Comparison of ENCODE assay signal across 30 mouse cellular contexts in the genomic region with DNA sequence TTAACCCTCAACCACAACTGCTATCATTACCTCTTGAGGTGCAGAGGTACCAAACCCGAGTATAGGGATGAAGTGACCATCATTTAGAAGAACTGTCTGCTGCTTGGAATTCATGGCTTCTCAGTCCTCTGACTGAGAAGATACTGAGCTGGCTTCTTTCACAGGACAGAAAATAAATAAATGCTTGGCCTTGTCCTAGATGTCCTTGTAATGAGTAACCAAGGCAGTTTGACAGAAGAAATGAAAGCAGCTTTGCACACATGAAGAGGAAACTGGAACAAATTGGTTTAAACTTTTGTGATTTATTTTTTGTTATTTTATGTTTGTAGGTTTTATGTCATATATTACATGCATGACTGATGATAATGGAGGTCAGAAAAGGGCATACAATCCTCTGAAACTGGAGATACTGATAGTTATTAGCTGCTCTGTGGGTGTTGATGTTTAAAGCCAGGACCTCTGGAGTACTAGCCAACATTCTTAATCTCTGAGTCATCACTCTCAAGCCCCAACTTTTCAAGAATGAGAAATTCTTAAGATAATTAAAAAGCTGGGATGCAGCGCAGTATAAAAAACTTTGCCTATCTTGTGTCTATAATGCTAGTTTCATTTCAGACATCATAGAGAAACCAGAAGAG. TPM values are rescaled to one million over a fixed set of nuclear protein-coding genes. Genes with fewer than 3 reads are reported as not detected.
DNase-seq lines count a peak whose midpoint lies in the region; ATAC-seq and TF ChIP-seq lines count a peak whose summit lies in the region.
"Had no signal": no experiment of that assay in that cellular context is flagged by ENCODE, and none has a peak within 500 bp of the region (broad histone marks: within the 10 kb centered on the region; RNA-seq: fewer than 3 reads in every experiment).

Gene Akr1c20, minus strand, starts transcription at position 145 of the 638 bp plus-strand sequence.

- H3K4me3 ChIP-seq in heart, embryonic 11.5 days (ENCODE audit: low read depth, low read length) = no peak within 1 kb of the TSS
- peak within 1 kb of the TSS; percentile 45 for H3K4me3 ChIP-seq in liver, adult 2 months (ENCODE audit: insufficient read depth, low read depth, low read length)
- no peak within 1 kb of the TSS for H3K4me3 ChIP-seq in liver, embryonic 12.5 days
- H3K4me3 ChIP-seq: embryonic facial prominence, embryonic 15.5 days; erythroblast, embryonic 14.5 days; forebrain, embryonic 10.5 days; heart, embryonic 10.5 days; heart, embryonic 15.5 days; hindbrain, embryonic 13.5 days had no signal

- H3K79me2 ChIP-seq in liver, adult 2 months (ENCODE audit: control insufficient read depth, insufficient read depth, low read length) = peaks cover 6% of the 10 kb centered on the region; the same call in 1 of the 2 replicates

- DNase-seq in heart, adult 8-10 months (ENCODE audit: low spot score) = peak; percentile 2
- peak; percentile 90 for DNase-seq in liver, adult 2 months (ENCODE audit: extremely low read depth, low read depth, low spot score)
- peak; percentile 17 for DNase-seq in NIH3T3 (ENCODE audit: low read depth)
- DNase-seq in urinary bladder, adult 2 months (ENCODE audit: low spot score) = no peak
- DNase-seq: B cell, adult 2 months; cerebellum, adult 11 months; cerebellum, adult 8-10 months; cerebellum, postnatal 14 days; embryo, embryonic 11 days; gastrocnemius, postnatal 36 days; heart, adult 11 months; heart, postnatal 14 days had no signal

- no peak for TF ChIP-seq CTCF in liver, adult 2 months (IDR thresholded peaks at IDR 0.05; ENCODE audit: low read depth, low read length)

- H3K4me2 ChIP-seq in heart, embryonic 11.5 days = no peak within 1 kb of the TSS
- H3K4me2 ChIP-seq in liver, embryonic 12.5 days = no peak within 1 kb of the TSS
- H3K4me2 ChIP-seq: embryonic facial prominence, embryonic 15.5 days; heart, embryonic 15.5 days; hindbrain, embryonic 13.5 days had no signal

- H3K4me1 ChIP-seq in heart, embryonic 11.5 days (ENCODE audit: control insufficient read depth, insufficient read depth, low read length) = no peaks in the 10 kb centered on the region
- peaks cover 6% of the 10 kb centered on the region; the same call in 1 of the 2 replicates for H3K4me1 ChIP-seq in liver, adult 2 months (ENCODE audit: control insufficient read depth, insufficient read depth, low read length)
- H3K4me1 ChIP-seq in liver, embryonic 12.5 days = no peaks in the 10 kb centered on the region
- H3K4me1 ChIP-seq: embryonic facial prominence, embryonic 15.5 days; forebrain, embryonic 10.5 days; heart, embryonic 10.5 days; heart, embryonic 15.5 days; hindbrain, embryonic 13.5 days had no signal

- no peaks in the 10 kb centered on the region for H3K36me3 ChIP-seq in heart, embryonic 11.5 days (ENCODE audit: control insufficient read depth, insufficient read depth, low read length)
- no peaks in the 10 kb centered on the region for H3K36me3 ChIP-seq in liver, adult 2 months (ENCODE audit: control insufficient read depth, insufficient read depth, low read length)
- no peaks in the 10 kb centered on the region for H3K36me3 ChIP-seq in liver, embryonic 12.5 days
- H3K36me3 ChIP-seq: embryonic facial prominence, embryonic 15.5 days; forebrain, embryonic 10.5 days; G1E; heart, embryonic 10.5 days; heart, embryonic 15.5 days; hindbrain, embryonic 13.5 days had no signal

- no peaks in the 10 kb centered on the region for H3K9me3 ChIP-seq in heart, embryonic 11.5 days (replicated peaks; ENCODE audit: control insufficient read depth, low read length)
- H3K9me3 ChIP-seq in liver, embryonic 12.5 days (replicated peaks) = no peaks in the 10 kb centered on the region
- H3K9me3 ChIP-seq: embryonic facial prominence, embryonic 15.5 days; forebrain, embryonic 10.5 days; G1E; heart, embryonic 10.5 days; heart, embryonic 15.5 days; hindbrain, embryonic 13.5 days had no signal

- no peak within 1 kb of the TSS for H3K9ac ChIP-seq in heart, embryonic 11.5 days (ENCODE audit: low read depth, low read length)
- H3K9ac ChIP-seq in liver, adult 2 months (ENCODE audit: low read depth, low read length) = peak within 1 kb of the TSS; percentile 73
- H3K9ac ChIP-seq in liver, embryonic 12.5 days = no peak within 1 kb of the TSS
- H3K9ac ChIP-seq: embryonic facial prominence, embryonic 15.5 days; heart, embryonic 15.5 days; hindbrain, embryonic 13.5 days had no signal

- WGBS in heart, embryonic 11.5 days (ENCODE audit: insufficient replicate concordance) = 66% methylated on average over 2 of the region's 2 CpGs
- 28% methylated on average over 2 of the region's 2 CpGs for WGBS in liver, adult 2 months
- WGBS in liver, embryonic 12.5 days (ENCODE audit: insufficient replicate concordance) = 52% methylated on average over 2 of the region's 2 CpGs

- H3K27ac ChIP-seq in heart, embryonic 11.5 days (ENCODE audit: low read depth, low read length) = no peak within 1 kb of the TSS
- H3K27ac ChIP-seq in liver, adult 2 months (replicated peaks; ENCODE audit: insufficient read depth, low read depth, low read length) = peak within 1 kb of the TSS; percentile 58
- no peak within 1 kb of the TSS for H3K27ac ChIP-seq in liver, embryonic 12.5 days
- H3K27ac ChIP-seq: embryonic facial prominence, embryonic 15.5 days; forebrain, embryonic 10.5 days; heart, embryonic 10.5 days; heart, embryonic 15.5 days; hindbrain, embryonic 13.5 days; hindbrain, postnatal 0 days had no signal

- no peaks in the 10 kb centered on the region for H3K27me3 ChIP-seq in heart, embryonic 11.5 days (ENCODE audit: control insufficient read depth, insufficient read depth, low read length)
- H3K27me3 ChIP-seq in liver, adult 2 months (ENCODE audit: control insufficient read depth, insufficient read depth, low read length) = no peaks in the 10 kb centered on the region
- no peaks in the 10 kb centered on the region for H3K27me3 ChIP-seq in liver, embryonic 12.5 days (replicated peaks)
- H3K27me3 ChIP-seq: embryonic facial prominence, embryonic 15.5 days; heart, embryonic 15.5 days; hindbrain, embryonic 13.5 days had no signal

- TF ChIP-seq POLR2A in liver, adult 2 months (IDR thresholded peaks at IDR 0.05; ENCODE audit: extremely low read depth, insufficient read depth, low read length) = no peak

- ATAC-seq in heart, embryonic 11.5 days (replicated peaks; ENCODE audit: insufficient number of reproducible peaks, low FRiP score, low TSS enrichment) = no peak
- no peak for ATAC-seq in liver, embryonic 12.5 days
- ATAC-seq: CD4-positive, CD25-positive, alpha-beta regulatory T cell, adult 4 months; forebrain, embryonic 14.5 days; hindbrain, postnatal 0 days had no signal

RNA-seq across cellular contexts. Expression of gene Akr1c20, which starts in this region (rescaled TPM):
- total RNA-seq in heart, adult 8-10 months (2022) = not detected
- not detected in 2 replicates for polyA plus RNA-seq in heart, embryonic 11.5 days (2014; fragmentation: Nextera tagmentation; extraction: Ambion mirVana)
- total RNA-seq in liver, adult 2 months (2014; rRNA removed) = 110 and 240 TPM in 2 replicates
- polyA plus RNA-seq in liver, adult 2 months (2012; rRNA removed) = 28.6 and 33.1 TPM in 2 replicates
- not detected in 2 replicates for polyA plus RNA-seq in liver, embryonic 12.5 days (2016; fragmentation: Nextera tagmentation; extraction: Ambion mirVana)
- polyA plus RNA-seq in urinary bladder, adult 2 months (2012; rRNA removed) = not detected in 2 replicates
- total RNA-seq: common myeloid progenitor, adult 5-6 weeks; G1E; gastrocnemius, adult 8-10 months; gastrocnemius, postnatal 36 days; heart, postnatal 14 days; hematopoietic stem cell, adult 5-6 weeks; hindbrain, postnatal 0 days had no signal
- polyA plus RNA-seq: brain, embryonic 14.5 days; CD4-positive, CD25-positive, alpha-beta regulatory T cell, adult 4 months; embryonic facial prominence, embryonic 11.5 days; embryonic facial prominence, embryonic 15.5 days; erythroblast, embryonic 14.5 days; forebrain, embryonic 10.5 days; forebrain, embryonic 14.5 days; G1E; heart, embryonic 10.5 days; heart, embryonic 15.5 days; hindbrain, embryonic 13.5 days; hindbrain, postnatal 0 days; intestine, embryonic 14.5 days had no signal

Comparison
In these comparisons a context has a peak if more than half of its experiments do, and no peak if none do; other contexts are left out.
1. RNA of gene Akr1c20 (total RNA-seq): 110 to 240 TPM in liver, adult 2 months; not detected in heart, adult 8-10 months; every median in the first group is over 100 times any median in the second.
2. RNA of gene Akr1c20 (polyA plus RNA-seq): 28.6 to 33.1 TPM in liver, adult 2 months; not detected in urinary bladder, adult 2 months, not detected in heart, embryonic 11.5 days and not detected in liver, embryonic 12.5 days; every median in the first group is over 10 times any median in the second.
3. Peak in DNase-seq in heart, adult 8-10 months; RNA of the gene not detected or under 1 TPM.